Mouse (Mus musculus) kidney, embryonic 15.5 days (tissue): ENCODE data around the gene Pdk1. TPM values are rescaled to one million over a fixed set of nuclear protein-coding genes. Genes with fewer than 3 reads are reported as not detected.

Experiments used
- ATAC-seq: fragments of 200-750 bp; cut with Nextera tagmentation; replicated peaks from 2 replicates; pipeline ENCODE4 v1.8.0; 2017; ENCODE audit warnings: moderate TSS enrichment; ENCODE audit not compliant: low FRiP score
- H3K27ac ChIP-seq: fragments of 300-500 bp; sonication (generic); 2 replicates; pipeline ENCODE4 v1.5.1; 2015; ENCODE audit warnings: mild to moderate bottlenecking, inconsistent platforms
- H3K27me3 ChIP-seq: fragments of 300-500 bp; sonication (generic); 2 replicates; pipeline ENCODE4 v1.6.1; 2015; ENCODE audit warnings: inconsistent platforms
- H3K36me3 ChIP-seq: fragments of 300-500 bp; sonication (generic); 2 replicates; pipeline ENCODE4 v1.6.1; 2015; ENCODE audit warnings: inconsistent platforms
- H3K4me1 ChIP-seq: fragments of 300-500 bp; sonication (generic); 2 replicates; pipeline ENCODE4 v1.6.1; 2015; ENCODE audit warnings: inconsistent platforms
- H3K4me2 ChIP-seq: fragments of 300-500 bp; sonication (generic); 2 replicates; pipeline ENCODE4 v1.6.1; 2015; ENCODE audit warnings: moderate library complexity, mild to moderate bottlenecking, inconsistent platforms
- H3K4me3 ChIP-seq: fragments of 300-500 bp; sonication (generic); replicated peaks from 2 replicates; pipeline ENCODE4 v1.5.1; 2015; ENCODE audit warnings: mild to moderate bottlenecking, inconsistent platforms
- H3K9ac ChIP-seq: fragments of 300-500 bp; sonication (generic); 2 replicates; pipeline ENCODE4 v1.6.1; 2015; ENCODE audit warnings: mild to moderate bottlenecking, inconsistent platforms
- H3K9me3 ChIP-seq: fragments of 300-500 bp; sonication (generic); replicated peaks from 2 replicates; pipeline ENCODE4 v1.6.1; 2016; ENCODE audit warnings: inconsistent platforms
- WGBS: fragments of 180-500 bp; shearing (Covaris S2); methylation state at CpG from one replicate; pipeline ENCODE4 v1.1.7; 2015; ENCODE audit warnings: mixed read lengths; 5-methylcytosine and 5-hydroxymethylcytosine counted together
- polyA plus RNA-seq: library from polyadenylated mRNA; unstranded; fragments of >200 nt; fragmentation: Nextera tagmentation; extraction: Ambion mirVana; gene quantifications from 2 replicates; pipeline ENCODE4 v1.2.1, GENCODE M21; 2015

The Pdk1 gene
- polyA plus RNA-seq, 1 experiment from 2014 or later: 44.4 TPM

DNA sequence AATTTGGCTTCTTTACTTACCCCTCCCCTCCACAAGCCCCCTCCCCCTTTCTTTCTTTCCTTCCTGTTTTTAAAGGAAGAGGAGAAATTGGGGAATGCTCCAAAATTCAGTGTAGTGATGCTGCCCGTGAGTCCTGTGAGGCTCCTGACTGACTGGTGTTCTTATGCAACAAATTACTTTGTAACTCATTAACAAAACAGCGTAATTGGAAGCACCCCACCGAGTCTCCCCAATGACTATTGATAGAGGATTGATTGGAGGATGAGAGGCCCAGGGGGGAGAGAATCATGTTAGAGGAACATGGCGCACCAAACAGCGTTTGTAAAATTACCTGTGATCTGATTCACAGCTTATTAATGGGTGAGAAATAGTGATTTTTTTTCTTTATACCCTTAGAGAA is 17.9 kb upstream of the Pdk1 start:
- no peak for ATAC-seq
- Histone ChIP-seq H3K27ac (no peak overlapping the region), H3K9me3 (no peaks in the 10 kb centered on the region), H3K4me3 (no peak overlapping the region), H3K4me2 (no peak overlapping the region), H3K36me3 (peaks cover 39% of the 10 kb centered on the region), H3K27me3 (no peaks in the 10 kb centered on the region), H3K4me1 (no peaks in the 10 kb centered on the region), H3K9ac (no peak overlapping the region)
- WGBS: 75% methylated on average over 5 of the region's 5 CpGs

DNA sequence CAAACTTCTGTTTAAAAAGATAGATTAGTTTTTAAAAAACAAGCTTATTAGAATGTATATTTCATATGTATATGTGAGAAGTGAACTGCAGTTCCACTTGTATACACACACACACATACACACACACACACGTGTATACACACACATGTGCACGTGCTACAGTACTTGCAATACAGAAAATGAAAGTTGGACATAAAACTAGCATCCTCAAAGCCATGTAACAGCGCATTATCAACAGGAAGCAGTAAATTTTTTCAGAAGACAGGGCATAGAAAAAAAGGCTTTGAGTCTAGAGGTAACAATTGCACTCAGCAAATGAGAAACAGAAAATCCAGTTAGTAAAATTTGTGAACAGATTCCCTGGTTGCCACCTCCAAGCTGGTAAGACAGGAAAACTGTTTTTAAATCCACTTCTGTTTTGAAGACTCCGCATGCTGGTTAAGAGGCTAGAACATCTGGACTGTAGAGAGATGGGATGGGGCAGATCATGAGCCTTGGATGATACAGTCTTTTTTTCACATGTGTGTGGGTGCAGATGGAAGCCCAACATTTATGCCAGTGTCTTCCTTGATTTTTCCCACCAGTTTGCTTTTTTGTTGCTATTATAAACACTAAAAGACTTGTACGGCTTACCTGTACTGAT is 9.4 kb upstream of the Pdk1 start:
- H3K9me3 ChIP-seq: no peaks in the 10 kb centered on the region
- H3K27me3 ChIP-seq: no peaks in the 10 kb centered on the region
- H3K4me3 ChIP-seq: no peak overlapping the region
- no peak overlapping the region for H3K27ac ChIP-seq
- H3K9ac ChIP-seq: no peak overlapping the region
- 77% methylated on average over 5 of the region's 5 CpGs for WGBS
- no peak overlapping the region for H3K4me2 ChIP-seq
- H3K4me1 ChIP-seq: peaks cover 30% of the 10 kb centered on the region
- no peak for ATAC-seq
- H3K36me3 ChIP-seq: 0 out of 2 replicates have a peak, but pooled peaks cover under 1% of the 10 kb centered on the region

DNA sequence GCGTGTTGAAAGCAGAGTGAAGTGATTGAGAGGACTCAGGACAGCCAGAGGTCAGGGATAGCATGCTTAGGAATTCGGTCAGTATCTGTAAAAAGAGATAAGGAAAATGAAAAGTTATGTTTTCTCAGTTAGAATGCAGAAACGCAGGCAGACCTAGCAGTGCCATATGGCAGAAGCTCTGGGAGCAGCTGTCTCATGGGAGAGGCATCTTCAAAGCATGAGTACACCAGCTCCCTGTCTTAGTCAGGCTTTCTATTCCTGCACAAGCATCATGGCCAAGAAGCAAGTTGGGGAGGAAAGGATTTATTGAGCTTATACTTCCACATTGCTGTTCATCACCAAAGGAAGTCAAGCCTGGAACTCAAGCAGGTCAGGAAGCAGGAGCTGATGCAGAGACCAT is 8.0 kb upstream of the Pdk1 start:
- ATAC-seq: no peak
- Histone ChIP-seq H3K9ac (no peak overlapping the region), H3K36me3 (no peaks in the 10 kb centered on the region), H3K4me3 (no peak overlapping the region), H3K4me2 (no peak overlapping the region), H3K27me3 (no peaks in the 10 kb centered on the region), H3K4me1 (peaks cover 30% of the 10 kb centered on the region), H3K9me3 (no peaks in the 10 kb centered on the region), H3K27ac (no peak overlapping the region)
- 71% methylated on average over 3 of the region's 3 CpGs for WGBS

DNA sequence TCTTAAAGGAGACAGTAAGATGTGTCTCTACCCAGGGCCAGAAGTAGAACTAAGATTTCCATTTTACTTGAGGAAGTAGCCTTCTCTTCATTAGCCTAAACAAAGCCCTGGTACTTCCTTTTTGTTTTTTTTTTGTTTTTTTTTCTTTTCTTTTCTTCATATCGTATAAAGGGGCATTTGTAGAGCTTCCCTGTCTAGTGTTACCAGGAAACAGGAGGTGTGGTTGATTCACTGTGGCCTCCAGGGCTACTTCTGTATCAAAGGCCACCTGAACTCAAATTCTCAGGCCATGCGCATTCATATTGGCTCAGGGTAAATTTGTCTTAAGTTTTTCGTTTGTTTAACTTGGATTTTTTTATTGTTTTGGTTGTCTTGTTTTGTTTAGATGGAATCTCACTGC is 7.1 kb upstream of the Pdk1 start:
- H3K4me3 ChIP-seq: no peak overlapping the region
- no peaks in the 10 kb centered on the region for H3K9me3 ChIP-seq
- no peak overlapping the region for H3K9ac ChIP-seq
- ATAC-seq: no peak
- no peak overlapping the region for H3K4me2 ChIP-seq
- no peak overlapping the region for H3K27ac ChIP-seq
- H3K27me3 ChIP-seq: no peaks in the 10 kb centered on the region
- no peaks in the 10 kb centered on the region for H3K36me3 ChIP-seq
- WGBS: 57% methylated on average over 3 of the region's 3 CpGs
- H3K4me1 ChIP-seq: peaks cover 30% of the 10 kb centered on the region

DNA sequence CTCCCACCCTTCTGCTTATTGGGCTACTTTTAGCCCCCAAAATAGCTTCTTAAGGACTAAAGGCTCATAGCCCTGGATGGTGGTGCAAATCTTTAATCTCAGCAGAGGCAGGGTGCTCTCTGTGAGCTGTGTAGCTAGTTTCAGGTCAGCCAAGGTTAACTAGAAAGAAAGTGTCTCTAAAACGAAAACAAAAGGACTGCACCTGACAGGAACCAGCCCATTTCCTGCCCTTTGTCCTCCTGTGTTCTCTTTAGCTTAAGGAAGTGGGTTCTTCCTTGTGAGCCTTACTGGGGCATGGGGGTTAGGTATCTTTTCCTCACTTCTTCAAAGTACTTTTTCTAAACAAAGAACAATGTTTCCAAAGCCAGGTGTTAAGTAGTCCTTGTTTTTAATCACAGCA is 6.5 kb upstream of the Pdk1 start:
- Histone ChIP-seq H3K36me3 (no peaks in the 10 kb centered on the region), H3K4me1 (peaks cover 30% of the 10 kb centered on the region), H3K4me3 (no peak overlapping the region), H3K4me2 (no peak overlapping the region), H3K27me3 (no peaks in the 10 kb centered on the region), H3K9me3 (no peaks in the 10 kb centered on the region), H3K27ac (peak overlapping the region; percentile 73), H3K9ac (no peak overlapping the region)
- no peak for ATAC-seq
- WGBS: 42% methylated on average over 1 of the region's 1 CpGs

DNA sequence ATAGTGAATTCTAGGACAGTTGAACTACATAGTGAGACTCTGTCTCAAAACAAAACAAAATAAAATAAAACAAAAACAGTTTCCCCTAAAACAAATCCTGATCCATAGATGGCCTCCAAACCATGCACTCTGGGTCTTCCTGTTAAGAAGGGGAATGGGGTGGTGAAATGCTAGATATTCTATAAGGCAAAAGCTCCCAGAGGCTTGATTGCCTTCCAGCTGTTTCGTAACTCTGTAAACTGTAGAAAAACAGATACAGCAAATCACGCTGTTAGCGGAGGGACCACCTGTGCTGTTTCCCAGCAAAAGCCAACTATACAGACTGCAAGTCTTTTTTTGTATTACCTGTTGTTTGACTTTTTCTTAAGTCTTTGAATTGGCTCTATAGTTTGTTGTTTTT is 6.0 kb upstream of the Pdk1 start:
- no peaks in the 10 kb centered on the region for H3K36me3 ChIP-seq
- no peaks in the 10 kb centered on the region for H3K27me3 ChIP-seq
- no peak overlapping the region for H3K4me3 ChIP-seq
- WGBS: 62% methylated on average over 3 of the region's 3 CpGs
- H3K9ac ChIP-seq: no peak overlapping the region
- H3K27ac ChIP-seq: peak overlapping the region; percentile 73
- ATAC-seq: no peak
- peaks cover 30% of the 10 kb centered on the region for H3K4me1 ChIP-seq
- no peaks in the 10 kb centered on the region for H3K9me3 ChIP-seq
- H3K4me2 ChIP-seq: no peak overlapping the region

DNA sequence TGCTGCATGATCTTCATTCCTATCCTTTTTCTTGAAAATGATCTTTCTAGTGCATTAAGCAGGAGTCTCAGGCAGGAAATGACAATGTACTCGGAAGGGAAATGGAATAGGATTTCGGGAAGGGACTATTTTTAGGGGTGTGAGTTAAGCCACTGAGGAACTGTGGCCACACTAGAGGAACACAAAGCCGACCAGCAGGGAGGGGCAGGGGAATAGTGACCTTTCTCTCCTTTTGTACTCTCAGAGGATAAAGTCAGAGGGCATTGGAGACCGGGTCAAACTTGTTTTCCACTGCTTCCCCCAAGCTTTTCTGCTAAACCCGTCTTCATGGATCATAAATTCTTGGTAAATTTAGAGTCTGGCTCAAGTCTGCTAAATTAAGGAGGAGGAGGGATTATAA is 5.5 kb upstream of the Pdk1 start:
- Histone ChIP-seq H3K9ac (no peak overlapping the region), H3K4me2 (peak overlapping the region; percentile 33; the same call in 1 of the 2 replicates), H3K27ac (peak overlapping the region; percentile 73), H3K4me3 (no peak overlapping the region), H3K4me1 (peaks cover 35% of the 10 kb centered on the region), H3K36me3 (no peaks in the 10 kb centered on the region), H3K9me3 (no peaks in the 10 kb centered on the region), H3K27me3 (no peaks in the 10 kb centered on the region)
- peak; percentile 58; the same call in 1 of the 2 replicates for ATAC-seq
- 5% methylated on average over 5 of the region's 5 CpGs for whole genome bisulfite sequencing

DNA sequence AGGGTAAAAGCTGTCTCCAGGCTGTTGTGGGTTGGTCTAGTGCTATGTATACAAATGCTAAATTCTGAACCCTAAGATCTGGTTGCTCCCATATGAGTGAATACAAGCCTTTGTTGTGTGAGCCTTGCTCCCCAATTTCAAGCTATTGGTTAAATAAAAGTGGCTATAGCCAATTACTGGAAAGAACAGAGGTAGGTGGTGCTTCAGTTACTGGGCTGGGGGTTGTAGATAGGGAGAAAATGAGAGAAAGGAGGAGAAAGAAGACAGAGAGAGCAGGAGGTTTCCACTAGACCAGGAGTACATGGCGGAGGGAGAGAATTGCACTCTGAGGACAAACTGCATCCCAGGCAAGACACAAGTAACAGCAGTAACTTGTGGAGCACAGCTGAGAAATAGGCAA is 4.8 kb upstream of the Pdk1 start:
- no peaks in the 10 kb centered on the region for H3K27me3 ChIP-seq
- H3K9ac ChIP-seq: no peak overlapping the region
- no peak overlapping the region for H3K4me3 ChIP-seq
- no peaks in the 10 kb centered on the region for H3K9me3 ChIP-seq
- no peak overlapping the region for H3K4me2 ChIP-seq
- H3K4me1 ChIP-seq: peaks cover 37% of the 10 kb centered on the region
- no peaks in the 10 kb centered on the region for H3K36me3 ChIP-seq
- no peak for ATAC-seq
- 94% methylated on average over 1 of the region's 1 CpGs for WGBS
- H3K27ac ChIP-seq: peak overlapping the region; percentile 73; the same call in 1 of the 2 replicates

DNA sequence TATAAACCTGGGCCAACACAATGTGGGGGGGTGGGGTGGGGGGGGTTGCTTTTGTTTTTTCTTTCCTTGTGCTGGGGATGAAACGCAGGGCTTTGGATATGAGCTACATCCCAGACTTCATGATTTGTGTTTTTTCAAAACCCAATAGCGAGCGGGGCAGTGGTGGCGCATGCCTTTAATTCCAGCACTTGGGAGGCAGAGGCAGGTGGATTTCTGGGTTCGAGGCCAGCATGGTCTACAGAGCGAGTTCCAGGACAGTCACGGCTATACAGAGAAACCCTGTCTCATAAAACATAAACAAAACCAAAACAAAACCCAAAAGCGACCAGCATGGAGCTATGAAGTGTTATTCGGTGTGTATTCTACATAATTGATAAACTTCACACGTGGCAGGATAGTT is 883 bp upstream of the Pdk1 start:
- Histone ChIP-seq H3K27ac (peak overlapping the region; percentile 91), H3K4me3 (peak overlapping the region; percentile 66), H3K27me3 (no peaks in the 10 kb centered on the region), H3K9me3 (no peaks in the 10 kb centered on the region), H3K4me1 (peaks cover 37% of the 10 kb centered on the region), H3K36me3 (no peaks in the 10 kb centered on the region), H3K9ac (no peak overlapping the region), H3K4me2 (peak overlapping the region; percentile 93)
- WGBS: 80% methylated on average over 10 of the region's 10 CpGs
- ATAC-seq: no peak

DNA sequence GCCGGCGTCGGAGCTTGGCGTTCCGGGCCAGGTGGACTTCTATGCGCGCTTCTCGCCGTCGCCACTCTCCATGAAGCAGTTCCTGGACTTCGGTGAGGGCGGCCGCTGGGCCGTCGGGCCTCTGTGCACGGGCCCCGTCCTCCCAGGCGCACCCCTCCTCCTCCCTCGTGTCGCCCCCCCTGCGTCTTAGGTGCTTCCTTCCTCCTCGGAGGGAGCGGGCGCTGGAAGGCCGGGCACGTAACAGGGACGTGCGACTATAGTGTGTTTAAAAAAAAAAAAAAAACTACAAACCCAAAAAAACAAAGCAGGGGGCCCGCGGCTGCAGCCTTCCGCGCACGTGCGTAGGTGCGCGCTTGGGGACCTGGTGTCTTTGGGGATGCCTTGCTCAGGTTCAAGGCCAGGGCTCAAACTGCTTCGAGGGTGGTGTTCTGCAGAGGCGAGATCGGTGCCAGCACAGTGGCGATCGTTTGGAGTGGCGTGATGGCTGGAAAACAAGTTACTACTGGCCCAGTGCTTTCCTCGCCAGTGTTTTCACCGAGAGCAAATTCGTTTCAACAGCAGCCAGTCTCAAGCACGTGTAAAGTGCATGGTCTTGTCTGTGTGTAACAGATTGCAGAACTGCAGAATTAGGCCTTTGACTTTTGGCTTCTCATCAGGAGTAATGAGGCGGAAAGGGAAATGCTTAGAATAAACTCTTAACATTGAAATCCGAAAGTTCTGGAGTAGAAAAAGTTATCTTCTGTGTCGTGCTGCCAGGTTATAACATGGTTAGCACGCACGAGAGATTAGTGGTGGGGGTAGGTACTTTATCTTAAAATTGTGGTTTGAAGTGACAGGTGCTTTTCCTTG is 674 bp downstream of the Pdk1 start:
- Histone ChIP-seq H3K27me3 (no peaks in the 10 kb centered on the region), H3K4me1 (peaks cover 24% of the 10 kb centered on the region), H3K9me3 (no peaks in the 10 kb centered on the region), H3K4me2 (peak overlapping the region; percentile 93), H3K4me3 (peak overlapping the region; percentile 66), H3K36me3 (no peaks in the 10 kb centered on the region), H3K9ac (peak overlapping the region; percentile 72), H3K27ac (peak overlapping the region; percentile 92)
- 3% methylated on average over 51 of the region's 51 CpGs for WGBS
- ATAC-seq: peak; percentile 78; the same call in 1 of the 2 replicates

DNA sequence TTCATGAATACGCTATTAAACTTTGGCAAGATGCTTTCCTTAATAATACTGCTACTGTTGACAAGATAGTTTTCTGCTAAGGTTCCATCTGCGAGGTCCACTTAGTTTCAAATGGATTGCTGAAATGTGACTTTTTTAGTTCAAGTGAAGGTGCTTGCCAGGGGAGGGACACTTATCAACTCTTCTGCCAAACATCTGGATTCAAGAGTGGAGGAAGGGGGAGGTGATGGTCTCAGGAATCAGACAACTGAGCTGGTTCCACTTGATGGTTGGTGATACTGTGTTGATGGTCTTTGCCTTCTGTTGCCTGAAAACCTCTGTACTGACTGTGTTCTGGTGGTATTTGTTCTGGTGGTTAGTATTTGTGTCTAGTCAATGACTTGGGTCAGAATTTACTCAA is 1.4 kb downstream of the Pdk1 start:
- H3K4me3 ChIP-seq: peak overlapping the region; percentile 66
- no peak overlapping the region for H3K27ac ChIP-seq
- H3K27me3 ChIP-seq: no peaks in the 10 kb centered on the region
- H3K9ac ChIP-seq: 0 out of 2 replicates have a peak overlapping the region, but pooled peaks have one; percentile 72
- peak overlapping the region; percentile 93 for H3K4me2 ChIP-seq
- peaks cover 24% of the 10 kb centered on the region for H3K4me1 ChIP-seq
- H3K36me3 ChIP-seq: no peaks in the 10 kb centered on the region
- H3K9me3 ChIP-seq: no peaks in the 10 kb centered on the region
- 78% methylated on average over 2 of the region's 2 CpGs for WGBS
- no peak for ATAC-seq

DNA sequence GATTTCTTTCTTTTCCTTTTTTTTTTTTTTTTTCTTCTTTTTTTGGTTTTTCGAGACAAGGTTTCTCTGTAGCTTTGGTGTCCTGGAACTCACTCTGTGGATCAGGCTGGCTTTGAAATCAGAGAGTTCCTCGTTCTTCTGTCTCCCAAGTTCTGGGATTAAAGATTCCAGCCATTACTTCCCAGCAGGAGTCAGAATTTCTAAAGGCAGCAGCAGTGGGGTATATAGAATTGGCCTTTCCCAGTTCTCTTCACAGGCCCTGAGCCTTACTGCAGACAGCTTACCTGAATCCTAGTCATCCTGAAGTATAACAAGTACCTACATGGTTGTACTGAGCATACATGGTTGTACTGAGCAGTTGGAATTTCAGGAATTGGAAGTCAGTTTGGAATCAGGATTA is 1.8 kb downstream of the Pdk1 start:
- Histone ChIP-seq H3K9ac (no peak overlapping the region), H3K9me3 (no peaks in the 10 kb centered on the region), H3K4me2 (0 out of 2 replicates have a peak overlapping the region, but pooled peaks have one; percentile 12), H3K27me3 (no peaks in the 10 kb centered on the region), H3K4me1 (peaks cover 24% of the 10 kb centered on the region), H3K27ac (no peak overlapping the region), H3K4me3 (no peak overlapping the region), H3K36me3 (no peaks in the 10 kb centered on the region)
- ATAC-seq: no peak
- WGBS: 85% methylated on average over 2 of the region's 2 CpGs
